Mouse (Mus musculus) MEL (cell line): Measurements from ENCODE around the gene Dennd4a.

Experiments
- CHD2 ChIP-seq: IDR thresholded peaks from 2 replicates; pipeline ENCODE4 v1.6.1; 2011; ENCODE audit warnings: low read length, improper control_type of control experiment
- CTCF ChIP-seq, 3 experiments: IDR thresholded peaks in 2 of 3; conservative IDR thresholded peaks in 1 of 3; 2 replicates each; pipeline ENCODE4 v1.5.1; 2011 to 2012; ENCODE audit warnings: low read length in 3 of 3, low read depth in 2 of 3, mild to moderate bottlenecking in 2 of 3, improper control_type of control experiment in 1 of 3, inconsistent platforms in 1 of 3, mixed read lengths in 1 of 3, moderate library complexity in 1 of 3; ENCODE audit not compliant: control insufficient read depth in 1 of 3, insufficient read depth in 1 of 3, poor library complexity in 1 of 3, severe bottlenecking in 1 of 3
- EP300 ChIP-seq, 2 experiments: IDR thresholded peaks; 2 replicates each; pipeline ENCODE4 v1.6.1; 2011; ENCODE audit warnings: improper control_type of control experiment in 2 of 2, low read length in 2 of 2, low read depth in 1 of 2, mild to moderate bottlenecking in 1 of 2
- ETS1 ChIP-seq: IDR thresholded peaks from 2 replicates; pipeline ENCODE4 v1.6.1; 2012; ENCODE audit warnings: low read depth, mild to moderate bottlenecking, inconsistent platforms, low read length, improper control_type of control experiment, moderate library complexity
- GATA1 ChIP-seq: IDR thresholded peaks from 2 replicates; pipeline ENCODE4 v1.6.1; 2011; ENCODE audit warnings: low read depth, low read length, improper control_type of control experiment
- MYC ChIP-seq: IDR thresholded peaks from 2 replicates; pipeline ENCODE4 v1.6.1; 2011; ENCODE audit warnings: low read depth, mild to moderate bottlenecking, low read length, improper control_type of control experiment, moderate library complexity
- NELFE ChIP-seq: IDR thresholded peaks from 2 replicates; pipeline ENCODE4 v1.6.1; 2011; ENCODE audit warnings: low read depth, low read length, improper control_type of control experiment
- NRF1 ChIP-seq: IDR thresholded peaks from 2 replicates; pipeline ENCODE4 v1.6.1; 2014; ENCODE audit warnings: low read depth, mild to moderate bottlenecking, inconsistent platforms, low read length, improper control_type of control experiment, moderate library complexity; ENCODE audit not compliant: poor library complexity, insufficient read depth, severe bottlenecking
- POLR2A ChIP-seq, 2 experiments: IDR thresholded peaks; 2 replicates each; pipeline ENCODE4 v1.6.1; 2011 to 2012; ENCODE audit warnings: low read length in 2 of 2, mild to moderate bottlenecking in 2 of 2, control low read depth in 1 of 2, improper control_type of control experiment in 1 of 2, low read depth in 1 of 2, moderate library complexity in 1 of 2; ENCODE audit not compliant: control insufficient read depth in 1 of 2, insufficient read depth in 1 of 2, poor library complexity in 1 of 2
- SIN3A ChIP-seq: IDR thresholded peaks from 2 replicates; pipeline ENCODE4 v1.6.1; 2012; ENCODE audit warnings: low read length, improper control_type of control experiment, inconsistent platforms
- ZMIZ1 ChIP-seq: IDR thresholded peaks from 2 replicates; pipeline ENCODE4 v1.6.1; 2012; ENCODE audit warnings: low read depth, mild to moderate bottlenecking, inconsistent platforms, low read length, improper control_type of control experiment, moderate library complexity

DNA sequence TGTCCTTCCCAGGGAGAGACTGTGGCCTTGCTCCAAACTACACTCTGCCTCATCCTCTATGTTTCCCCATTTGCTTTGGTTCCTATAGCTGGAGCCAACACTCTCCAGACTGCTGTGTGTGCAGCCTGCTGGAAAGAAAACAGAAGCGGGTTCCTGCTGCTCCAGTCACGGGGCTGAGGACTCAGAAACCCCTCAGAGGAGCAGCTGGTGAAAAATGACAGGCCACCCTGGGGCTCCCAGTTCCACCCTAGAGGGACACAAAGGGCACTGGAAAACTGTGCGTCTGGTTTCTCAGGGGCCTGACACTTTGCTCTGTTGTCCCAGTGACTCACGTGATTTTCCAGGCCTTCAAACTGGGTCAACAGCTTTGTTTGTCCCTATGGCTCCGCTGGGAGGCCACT is 36.7 kb upstream of the Dennd4a start:
- TF ChIP-seq CTCF (IDR thresholded peaks at IDR 0.05 in 2 of 3, conservative IDR thresholded peaks at IDR 0.05 in 1 of 3; ENCODE audit: control insufficient read depth in 1 of 3, insufficient read depth in 1 of 3, low read depth in 2 of 3, low read length in 3 of 3, poor library complexity in 1 of 3, severe bottlenecking in 1 of 3) (no peak), POLR2A (IDR thresholded peaks at IDR 0.05; ENCODE audit: control insufficient read depth in 1 of 2, insufficient read depth in 1 of 2, low read depth in 1 of 2, low read length in 2 of 2, poor library complexity in 1 of 2) (no peak), EP300 (IDR thresholded peaks at IDR 0.05; ENCODE audit: low read depth in 1 of 2, low read length in 2 of 2) (no peak), NRF1 (no peak), MYC (no peak), NELFE (no peak), SIN3A (no peak), ETS1 (no peak), GATA1 (no peak), ZMIZ1 (no peak), CHD2 (no peak)
